Mouse (Mus musculus) ovary, adult 10 weeks (tissue): ENCODE data around the gene Golga7b. TPM values are rescaled to one million over a fixed set of nuclear protein-coding genes. Genes with fewer than 3 reads are reported as not detected.

Experiments used
- polyA plus RNA-seq: library from polyadenylated mRNA; stranded (reverse); fragments of 350-450 nt; fragmentation: Illumina TruSeq; extraction: RNeasy Lipid Tissue Mini Kit (QIAGEN cat#74804); gene quantifications from one replicate; pipeline ENCODE4 v1.2.3, GENCODE M21; 2014

The Golga7b gene
- polyA plus RNA-seq: not detected

DNA sequence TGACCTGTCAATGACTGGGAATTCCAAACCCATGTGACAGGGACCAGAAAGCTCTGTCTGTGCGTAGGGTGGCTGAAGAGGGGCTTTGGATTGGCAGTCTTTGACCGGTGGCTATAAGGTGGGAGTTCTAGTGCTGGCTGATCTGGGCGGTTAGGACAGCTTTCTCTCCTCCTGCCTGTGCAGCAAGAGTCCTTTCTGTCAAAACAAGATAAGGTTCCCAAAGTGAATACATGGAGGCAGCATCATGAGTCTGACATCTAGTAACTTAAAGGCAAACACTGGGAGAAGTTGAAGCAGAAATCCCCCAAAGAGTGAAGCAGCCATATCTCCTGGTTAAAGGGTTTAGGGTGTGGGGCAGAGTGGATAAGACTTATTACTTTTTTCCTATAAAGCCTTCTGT is at the start of gene Golga7b:
Gene Golga7b, plus strand, starts transcription at position 56 of the 400 bp plus-strand sequence.

GRCm38 (mm10) chr19:42201696-42202381 is 45.5 kb upstream of the Golga7b start, which contains the start of gene Sfrp5:
Gene Sfrp5 (minus strand): TSS chr19:42202252.

Other genes with a start within 250 kb of the Golga7b start
- gene Ankrd2, start 211.6 kb upstream of the Golga7b start, polyA plus RNA-seq: not detected
- gene Hoga1, start 202.0 kb upstream of the Golga7b start, polyA plus RNA-seq: 0.37 TPM
- not detected for gene 4933411K16Rik, start 195.3 kb upstream of the Golga7b start, polyA plus RNA-seq
- gene Morn4, start 161.2 kb upstream of the Golga7b start, polyA plus RNA-seq: 1.2 TPM
- gene Pi4k2a, start 157.1 kb upstream of the Golga7b start, polyA plus RNA-seq: 6.4 TPM
- 1.1 TPM for gene Avpi1, start 118.5 kb upstream of the Golga7b start, polyA plus RNA-seq
- gene Marveld1, start 100.2 kb upstream of the Golga7b start, polyA plus RNA-seq: 14.8 TPM
- gene Zfyve27, start 83.6 kb upstream of the Golga7b start, polyA plus RNA-seq: 5.0 TPM
- gene Sfrp5, start 45.3 kb upstream of the Golga7b start, polyA plus RNA-seq: not detected
- not detected for gene Crtac1, start 184.2 kb downstream of the Golga7b start, polyA plus RNA-seq